Mouse (Mus musculus) stomach, embryonic 14.5 days (tissue): ENCODE results near the gene Olfr658. TPM values are rescaled to one million over a fixed set of nuclear protein-coding genes. Genes with fewer than 3 reads are reported as not detected.

Experiments
- polyA plus RNA-seq: library from polyadenylated mRNA; unstranded; fragments of >200 nt; fragmentation: Nextera tagmentation; extraction: Ambion mirVana; gene quantifications from 2 replicates; pipeline ENCODE4 v1.2.1, GENCODE M21; 2014

The Olfr658 gene
- polyA plus RNA-seq, 1 experiment from 2014 or later, result not detected

Other genes starting within 250 kb of the Olfr658 start
- 0.20 TPM in 1 of 2 replicates, not detected in the other for gene Trim30c, start 246.5 kb downstream of the Olfr658 start, polyA plus RNA-seq
- gene Trim30a, start 182.1 kb downstream of the Olfr658 start, polyA plus RNA-seq, result 1.4 and 1.9 TPM in 2 replicates
- gene Trim30d, start 139.5 kb downstream of the Olfr658 start, polyA plus RNA-seq, result 0.62 and 0.73 TPM in 2 replicates
- gene Olfr651, start 97.2 kb downstream of the Olfr658 start, polyA plus RNA-seq, result not detected in 2 replicates
- not detected in 2 replicates for gene Olfr652, start 86.4 kb downstream of the Olfr658 start, polyA plus RNA-seq
- not detected in 2 replicates for gene Olfr653, start 70.0 kb downstream of the Olfr658 start, polyA plus RNA-seq
- not detected in 2 replicates for gene Olfr654, start 60.3 kb downstream of the Olfr658 start, polyA plus RNA-seq
- gene Olfr655, start 45.5 kb downstream of the Olfr658 start, polyA plus RNA-seq, result not detected in 2 replicates
- not detected in 2 replicates for gene Olfr656, start 33.4 kb downstream of the Olfr658 start, polyA plus RNA-seq
- gene Olfr657, start 22.5 kb downstream of the Olfr658 start, polyA plus RNA-seq, result not detected in 2 replicates
- not detected in 2 replicates for gene Olfr659, start 19.4 kb upstream of the Olfr658 start, polyA plus RNA-seq
- gene Olfr661, start 39.2 kb upstream of the Olfr658 start, polyA plus RNA-seq, result not detected in 2 replicates
- gene Usp17le, start 130.2 kb upstream of the Olfr658 start, polyA plus RNA-seq, result not detected in 2 replicates
- gene Usp17lb, start 195.3 kb upstream of the Olfr658 start, polyA plus RNA-seq, result not detected in 2 replicates
- gene Usp17la, start 209.7 kb upstream of the Olfr658 start, polyA plus RNA-seq, result not detected in 2 replicates
- gene Olfr665, start 230.7 kb upstream of the Olfr658 start, polyA plus RNA-seq, result not detected in 2 replicates
- not detected in 2 replicates for gene Olfr666, start 248.6 kb upstream of the Olfr658 start, polyA plus RNA-seq